In genomic region chr1:106063591-106064170, GRCm38 (mm10) we compare ENCODE assay signal across 21 mouse cellular contexts.
DNase-seq lines count a peak whose midpoint lies in the region; ATAC-seq and TF ChIP-seq lines count a peak whose summit lies in the region.
"Had no signal": no experiment of that assay in that cellular context is flagged by ENCODE, and none has a peak within 500 bp of the region (broad histone marks: within the 10 kb centered on the region; RNA-seq: fewer than 3 reads in every experiment).

No protein-coding gene starts in this region.

- no peaks in the 10 kb centered on the region for H3K9me3 ChIP-seq in embryonic facial prominence, embryonic 12.5 days
- no peaks in the 10 kb centered on the region for H3K9me3 ChIP-seq in embryonic facial prominence, embryonic 10.5 days
- no peaks in the 10 kb centered on the region for H3K9me3 ChIP-seq in heart, postnatal 0 days (replicated peaks; ENCODE audit: control insufficient read depth, low read length)
- H3K9me3 ChIP-seq in lung, embryonic 14.5 days (ENCODE audit: low read depth, low read length) = no peaks in the 10 kb centered on the region
- H3K9me3 ChIP-seq in limb, embryonic 14.5 days (ENCODE audit: control insufficient read depth, low read length) = no peaks in the 10 kb centered on the region
- H3K9me3 ChIP-seq: forebrain, embryonic 13.5 days; G1E; midbrain, embryonic 15.5 days had no signal

- no peak for TF ChIP-seq POLR2A in limb, embryonic 14.5 days (IDR thresholded peaks at IDR 0.05; ENCODE audit: borderline replicate concordance, extremely low read depth, insufficient read depth, insufficient read length)

- no peak for TF ChIP-seq EP300 in heart, postnatal 0 days (IDR thresholded peaks at IDR 0.05; ENCODE audit: low read depth)

- TF ChIP-seq CTCF in heart, postnatal 0 days (IDR thresholded peaks at IDR 0.05; ENCODE audit: low read depth) = no peak
- TF ChIP-seq CTCF in lung, embryonic 14.5 days (IDR thresholded peaks at IDR 0.05; ENCODE audit: low read depth) = no peak

- no peak overlapping the region for H3K4me3 ChIP-seq in embryonic facial prominence, embryonic 12.5 days
- no peak overlapping the region for H3K4me3 ChIP-seq in embryonic facial prominence, embryonic 10.5 days
- no peak overlapping the region for H3K4me3 ChIP-seq in heart, postnatal 0 days (ENCODE audit: low read depth, low read length)
- no peak overlapping the region for H3K4me3 ChIP-seq in lung, embryonic 14.5 days (ENCODE audit: low read depth, low read length)
- H3K4me3 ChIP-seq in limb, embryonic 14.5 days (replicated peaks; ENCODE audit: low read length) = no peak overlapping the region
- H3K4me3 ChIP-seq: erythroblast, embryonic 14.5 days; forebrain, embryonic 13.5 days; midbrain, embryonic 15.5 days had no signal

- no peak overlapping the region for H3K4me2 ChIP-seq in embryonic facial prominence, embryonic 12.5 days (replicated peaks)
- no peak overlapping the region for H3K4me2 ChIP-seq in heart, postnatal 0 days (ENCODE audit: low read depth, low read length)
- H3K4me2 ChIP-seq in lung, embryonic 14.5 days = no peak overlapping the region
- no peak overlapping the region for H3K4me2 ChIP-seq in limb, embryonic 14.5 days (replicated peaks; ENCODE audit: low read depth, low read length, severe bottlenecking)
- H3K4me2 ChIP-seq: forebrain, embryonic 13.5 days; hindbrain, embryonic 14.5 days; midbrain, embryonic 15.5 days had no signal

- no peak overlapping the region for H3K9ac ChIP-seq in embryonic facial prominence, embryonic 12.5 days
- no peak overlapping the region for H3K9ac ChIP-seq in heart, postnatal 0 days (replicated peaks; ENCODE audit: low read depth, low read length)
- no peak overlapping the region for H3K9ac ChIP-seq in lung, embryonic 14.5 days
- H3K9ac ChIP-seq in limb, embryonic 14.5 days (ENCODE audit: low read depth, low read length, severe bottlenecking) = no peak overlapping the region
- H3K9ac ChIP-seq: forebrain, embryonic 13.5 days; hindbrain, embryonic 14.5 days; liver, embryonic 14.5 days; midbrain, embryonic 15.5 days had no signal

- intact Hi-C loops in heart, postnatal 25 days (cut with DNase I) = loop anchor here (10.0 kb wide), 2 partner anchors 451 to 651 kb away; partner anchors contain the start of gene Bcl2

- ATAC-seq in embryonic facial prominence, embryonic 12.5 days (ENCODE audit: insufficient number of reproducible peaks, insufficient read depth, low FRiP score, low TSS enrichment) = 0 out of 2 replicates have a peak, but pooled peaks have one; percentile 17
- ATAC-seq in heart, postnatal 0 days (ENCODE audit: insufficient read depth, low read depth) = peak; percentile 51
- ATAC-seq in lung, embryonic 14.5 days (ENCODE audit: insufficient read depth) = no peak
- ATAC-seq in limb, embryonic 14.5 days (ENCODE audit: low FRiP score, low read depth) = peak; percentile 28; the same call in 1 of the 2 replicates
- ATAC-seq: forebrain, embryonic 13.5 days had no signal

- 78% methylated on average over 4 of the region's 4 CpGs for WGBS in embryonic facial prominence, embryonic 12.5 days
- WGBS in embryonic facial prominence, embryonic 10.5 days = 80% methylated on average over 4 of the region's 4 CpGs
- WGBS in heart, postnatal 0 days = 30% methylated on average over 4 of the region's 4 CpGs
- WGBS in lung, embryonic 14.5 days = 44% methylated on average over 4 of the region's 4 CpGs
- 80% methylated on average over 4 of the region's 4 CpGs for WGBS in limb, embryonic 14.5 days

- no peak for DNase-seq in embryonic facial prominence, embryonic 10.5 days (ENCODE audit: low spot score)
- DNase-seq in heart, postnatal 0 days (ENCODE audit: low spot score) = no peak
- no peak for DNase-seq in heart, postnatal 25 days (ENCODE audit: low spot score)
- DNase-seq in lung, embryonic 14.5 days = peak; percentile 34
- no peak for DNase-seq in lung, postnatal 10 days
- DNase-seq in limb, embryonic 14.5 days (ENCODE audit: low spot score) = no peak
- DNase-seq in thymus, adult 18-20 months = no peak
- DNase-seq: adrenal gland, postnatal 25 days; cerebellum, adult 11 months; gastrocnemius, postnatal 10 days; kidney, adult 11 months; kidney, postnatal 14 days; right cerebral cortex, adult 18-20 months had no signal

- H3K27me3 ChIP-seq in embryonic facial prominence, embryonic 12.5 days = no peaks in the 10 kb centered on the region
- H3K27me3 ChIP-seq in embryonic facial prominence, embryonic 10.5 days (replicated peaks; ENCODE audit: low read depth, poor library complexity, severe bottlenecking) = no peaks in the 10 kb centered on the region
- no peaks in the 10 kb centered on the region for H3K27me3 ChIP-seq in heart, postnatal 0 days (ENCODE audit: control insufficient read depth, insufficient read depth, low read length)
- no peaks in the 10 kb centered on the region for H3K27me3 ChIP-seq in lung, embryonic 14.5 days (ENCODE audit: insufficient read depth, low read length)
- no peaks in the 10 kb centered on the region for H3K27me3 ChIP-seq in limb, embryonic 14.5 days (ENCODE audit: control insufficient read depth, insufficient read depth, low read length)
- H3K27me3 ChIP-seq: forebrain, embryonic 13.5 days; midbrain, embryonic 15.5 days had no signal

- peaks cover 6% of the 10 kb centered on the region; the same call in 1 of the 2 replicates for H3K4me1 ChIP-seq in embryonic facial prominence, embryonic 12.5 days
- peaks cover 5% of the 10 kb centered on the region for H3K4me1 ChIP-seq in embryonic facial prominence, embryonic 10.5 days
- H3K4me1 ChIP-seq in heart, postnatal 0 days (ENCODE audit: control insufficient read depth, insufficient read depth) = peaks cover 21% of the 10 kb centered on the region
- H3K4me1 ChIP-seq in lung, embryonic 14.5 days (ENCODE audit: insufficient read depth) = peaks cover 22% of the 10 kb centered on the region
- no peaks in the 10 kb centered on the region for H3K4me1 ChIP-seq in limb, embryonic 14.5 days (ENCODE audit: control insufficient read depth, insufficient read depth, low read length)

- H3K27ac ChIP-seq in embryonic facial prominence, embryonic 12.5 days = no peak overlapping the region
- no peak overlapping the region for H3K27ac ChIP-seq in embryonic facial prominence, embryonic 10.5 days (replicated peaks)
- peak overlapping the region; percentile 62 for H3K27ac ChIP-seq in heart, postnatal 0 days (ENCODE audit: low read depth)
- no peak overlapping the region for H3K27ac ChIP-seq in lung, embryonic 14.5 days (ENCODE audit: low read depth)
- no peak overlapping the region for H3K27ac ChIP-seq in limb, embryonic 14.5 days (replicated peaks; ENCODE audit: low read depth, low read length)
- H3K27ac ChIP-seq: forebrain, embryonic 13.5 days; hindbrain, embryonic 14.5 days; liver, embryonic 14.5 days; midbrain, embryonic 15.5 days; stomach, postnatal 0 days had no signal

- no peaks in the 10 kb centered on the region for H3K36me3 ChIP-seq in embryonic facial prominence, embryonic 12.5 days
- H3K36me3 ChIP-seq in embryonic facial prominence, embryonic 10.5 days (replicated peaks) = no peaks in the 10 kb centered on the region
- no peaks in the 10 kb centered on the region for H3K36me3 ChIP-seq in heart, postnatal 0 days (replicated peaks; ENCODE audit: control insufficient read depth, insufficient read depth, low read length)
- H3K36me3 ChIP-seq in lung, embryonic 14.5 days (ENCODE audit: insufficient read depth) = no peaks in the 10 kb centered on the region
- H3K36me3 ChIP-seq in limb, embryonic 14.5 days (ENCODE audit: control insufficient read depth, insufficient read depth, low read length) = no peaks in the 10 kb centered on the region
- H3K36me3 ChIP-seq: G1E; midbrain, embryonic 15.5 days had no signal
